ENCODE assay signal across 8 mouse cellular contexts in genomic region chr11:121420830-121421552, GRCm38 (mm10). TPM values are rescaled to one million over a fixed set of nuclear protein-coding genes. Genes with fewer than 3 reads are reported as not detected.
A peak's percentile ranks its signal among the peaks of the same experiment; 100 is the strongest.
DNase-seq lines count a peak whose midpoint lies in the region; ATAC-seq and TF ChIP-seq lines count a peak whose summit lies in the region.

Fn3krp (plus strand) TSS chr11:121421401.

- peak within 1 kb of the TSS; percentile 76 for H3K27ac ChIP-seq in hindbrain, embryonic 13.5 days

- 2% methylated on average over 27 of the region's 28 CpGs for WGBS in hindbrain, embryonic 13.5 days

- in situ Hi-C loops in Patski (cut with MboI; ENCODE audit: low pct_unique_long_range_greater_than_20kb) = no loop called here

- peak; percentile 78 for DNase-seq in Patski (ENCODE audit: low read depth, low spot score)
- peak; percentile 100 for DNase-seq in cerebellum, postnatal 14 days
- peak; percentile 97 to 100 for DNase-seq in frontal cortex, postnatal 14 days (ENCODE audit: low spot score in 2 of 2)
- DNase-seq in layer of hippocampus, postnatal 25 days (ENCODE audit: extremely low spot score in 1 of 2, low spot score in 1 of 2) = peak; percentile 89 to 90
- DNase-seq in lung, postnatal 25 days (ENCODE audit: low spot score) = peak; percentile 100
- DNase-seq in retina, embryonic 14.5 days (ENCODE audit: low spot score) = peak; percentile 100
- DNase-seq in thymus, postnatal 4 days = peak; percentile 100

- H3K27me3 ChIP-seq in Patski = no peaks in the 10 kb centered on the region
- no peaks in the 10 kb centered on the region for H3K27me3 ChIP-seq in hindbrain, embryonic 13.5 days

- POLR2A ChIA-PET in Patski (lab: Charles Lee) = interaction anchor here (1.2 to 2.3 kb wide), 2 partner anchors 14 to 32 kb away, joined by 3 to 8 read pairs; partner anchors contain the start of genes Fn3k and Tbcd

- no peak for TF ChIP-seq CTCF in Patski (IDR thresholded peaks at IDR 0.05)

- no peaks in the 10 kb centered on the region for H3K9me3 ChIP-seq in hindbrain, embryonic 13.5 days

- H3K4me1 ChIP-seq in hindbrain, embryonic 13.5 days (replicated peaks) = peaks cover 17% of the 10 kb centered on the region

- H3K9ac ChIP-seq in hindbrain, embryonic 13.5 days = peak within 1 kb of the TSS; percentile 84

- H3K36me3 ChIP-seq in hindbrain, embryonic 13.5 days = no peaks in the 10 kb centered on the region

- CTCF ChIA-PET in Patski (lab: Charles Lee) = interaction anchor here (0.8 to 1.1 kb wide), 3 partner anchors 14 to 27 kb away, joined by 3 read pairs; partner anchors contain the start of gene Fn3k

- ATAC-seq in Patski = peak; percentile 99
- peak; percentile 100 for ATAC-seq in hindbrain, embryonic 13.5 days (ENCODE audit: low FRiP score)

- H3K4me3 ChIP-seq in hindbrain, embryonic 13.5 days = peak within 1 kb of the TSS; percentile 73

- peak within 1 kb of the TSS; percentile 84 for H3K4me2 ChIP-seq in hindbrain, embryonic 13.5 days

RNA-seq across cellular contexts. Expression of gene Fn3krp, which starts in this region (rescaled TPM):
- polyA plus RNA-seq in Patski (2021) = 13.3 TPM
- polyA plus RNA-seq in hindbrain, embryonic 13.5 days (2015; fragmentation: Nextera tagmentation; extraction: Ambion mirVana) = 10.4 and 11.3 TPM in 2 replicates
- 10 to 100 TPM; 50.9 to 51.0 TPM for total RNA-seq in layer of hippocampus, postnatal 25 days (2021)

Comparison
In these comparisons a context has a peak if more than half of its experiments do, and no peak if none do; other contexts are left out.
1. Peak in every context shown above with its lines: DNase-seq, ATAC-seq, H3K4me3 ChIP-seq and H3K27ac ChIP-seq.